Mouse (Mus musculus): Measurements from ENCODE around the gene Phf6. TPM values are rescaled to one million over a fixed set of nuclear protein-coding genes. Genes with fewer than 3 reads are reported as not detected.

The Phf6 gene
- polyA plus RNA-seq, 1 experiment from 2014 or later: 104 TPM

GRCm38 (mm10) chrX:52932161-52932560 lies 20.1 kb downstream of the Phf6 start:
- Histone ChIP-seq H3K4me3 (no peak overlapping the region), H3K9me3 (no peaks in the 10 kb centered on the region), H3K27me3 (replicated peaks; ENCODE audit: low read depth, poor library complexity, severe bottlenecking) (no peaks in the 10 kb centered on the region), H3K36me3 (replicated peaks) (peaks cover 18% of the 10 kb centered on the region), H3K4me1 (no peaks in the 10 kb centered on the region), H3K27ac (replicated peaks) (no peak overlapping the region)
- no peak for DNase-seq (ENCODE audit: low spot score)
- 85% methylated on average over 1 of the region's 1 CpGs for WGBS

- Histone ChIP-seq H3K4me3 (no peak overlapping the region), H3K36me3 (replicated peaks) (peaks cover 33% of the 10 kb centered on the region), H3K27me3 (replicated peaks; ENCODE audit: low read depth, poor library complexity, severe bottlenecking) (no peaks in the 10 kb centered on the region), H3K9me3 (no peaks in the 10 kb centered on the region), H3K4me1 (no peaks in the 10 kb centered on the region), H3K27ac (replicated peaks) (no peak overlapping the region)
- no peak for DNase-seq (ENCODE audit: low spot score)
- 74% methylated on average over 2 of the region's 2 CpGs for WGBS
These were observed 22.4 kb downstream of the Phf6 start for GRCm38 (mm10) chrX:52934496-52934895.

GRCm38 (mm10) chrX:52945509-52945908 lies 33.4 kb downstream of the Phf6 start:
- H3K4me3 ChIP-seq: no peak overlapping the region
- no peak for DNase-seq (ENCODE audit: low spot score)
- H3K27me3 ChIP-seq (replicated peaks; ENCODE audit: low read depth, poor library complexity, severe bottlenecking): no peaks in the 10 kb centered on the region
- H3K27ac ChIP-seq (replicated peaks): no peak overlapping the region
- 93% methylated on average over 5 of the region's 5 CpGs for WGBS
- H3K4me1 ChIP-seq: no peaks in the 10 kb centered on the region
- H3K9me3 ChIP-seq: no peaks in the 10 kb centered on the region
- peaks cover 79% of the 10 kb centered on the region for H3K36me3 ChIP-seq (replicated peaks)

GRCm38 (mm10) chrX:52949713-52950112 lies 37.6 kb downstream of the Phf6 start:
- no peaks in the 10 kb centered on the region for H3K4me1 ChIP-seq
- no peak overlapping the region for H3K27ac ChIP-seq (replicated peaks)
- H3K4me3 ChIP-seq: no peak overlapping the region
- 64% methylated on average over 2 of the region's 2 CpGs for WGBS
- peaks cover 90% of the 10 kb centered on the region for H3K36me3 ChIP-seq (replicated peaks)
- no peak for DNase-seq (ENCODE audit: low spot score)
- H3K9me3 ChIP-seq: no peaks in the 10 kb centered on the region
- H3K27me3 ChIP-seq (replicated peaks; ENCODE audit: low read depth, poor library complexity, severe bottlenecking): no peaks in the 10 kb centered on the region

GRCm38 (mm10) chrX:52956942-52957341 lies 44.9 kb downstream of the Phf6 start:
- WGBS: 90% methylated on average over 4 of the region's 4 CpGs
- Histone ChIP-seq H3K9me3 (no peaks in the 10 kb centered on the region), H3K27ac (replicated peaks) (no peak overlapping the region), H3K27me3 (replicated peaks; ENCODE audit: low read depth, poor library complexity, severe bottlenecking) (no peaks in the 10 kb centered on the region), H3K4me1 (no peaks in the 10 kb centered on the region), H3K4me3 (no peak overlapping the region), H3K36me3 (replicated peaks) (peaks cover 37% of the 10 kb centered on the region)
- no peak for DNase-seq (ENCODE audit: low spot score)

GRCm38 (mm10) chrX:52961559-52962110 lies 49.6 kb downstream of the Phf6 start:
- no peak overlapping the region for H3K4me3 ChIP-seq
- no peaks in the 10 kb centered on the region for H3K9me3 ChIP-seq
- H3K27me3 ChIP-seq (replicated peaks; ENCODE audit: low read depth, poor library complexity, severe bottlenecking): no peaks in the 10 kb centered on the region
- no peak overlapping the region for H3K27ac ChIP-seq (replicated peaks)
- 76% methylated on average over 5 of the region's 5 CpGs for WGBS
- H3K36me3 ChIP-seq (replicated peaks): no peaks in the 10 kb centered on the region
- no peaks in the 10 kb centered on the region for H3K4me1 ChIP-seq
- DNase-seq (ENCODE audit: low spot score): peak; percentile 8

GRCm38 (mm10) chrX:52965149-52965548 lies 53.1 kb downstream of the Phf6 start:
- Histone ChIP-seq H3K4me1 (no peaks in the 10 kb centered on the region), H3K27me3 (replicated peaks; ENCODE audit: low read depth, poor library complexity, severe bottlenecking) (no peaks in the 10 kb centered on the region), H3K9me3 (no peaks in the 10 kb centered on the region), H3K27ac (replicated peaks) (no peak overlapping the region), H3K4me3 (no peak overlapping the region), H3K36me3 (replicated peaks) (no peaks in the 10 kb centered on the region)
- WGBS: 89% methylated on average over 2 of the region's 2 CpGs
- DNase-seq (ENCODE audit: low spot score): no peak

- Histone ChIP-seq H3K27ac (replicated peaks) (no peak overlapping the region), H3K4me1 (no peaks in the 10 kb centered on the region), H3K27me3 (replicated peaks; ENCODE audit: low read depth, poor library complexity, severe bottlenecking) (no peaks in the 10 kb centered on the region), H3K36me3 (replicated peaks) (no peaks in the 10 kb centered on the region), H3K9me3 (no peaks in the 10 kb centered on the region), H3K4me3 (no peak overlapping the region)
- 70% methylated on average over 3 of the region's 3 CpGs for WGBS
- no peak for DNase-seq (ENCODE audit: low spot score)
These were observed 59.3 kb downstream of the Phf6 start for GRCm38 (mm10) chrX:52971211-52972006.

GRCm38 (mm10) chrX:52972129-52972528 lies 60.1 kb downstream of the Phf6 start:
- no peaks in the 10 kb centered on the region for H3K27me3 ChIP-seq (replicated peaks; ENCODE audit: low read depth, poor library complexity, severe bottlenecking)
- H3K9me3 ChIP-seq: no peaks in the 10 kb centered on the region
- DNase-seq (ENCODE audit: low spot score): no peak
- H3K27ac ChIP-seq (replicated peaks): no peak overlapping the region
- no peaks in the 10 kb centered on the region for H3K4me1 ChIP-seq
- no peaks in the 10 kb centered on the region for H3K36me3 ChIP-seq (replicated peaks)
- H3K4me3 ChIP-seq: no peak overlapping the region
- 67% methylated on average over 1 of the region's 1 CpGs for WGBS

GRCm38 (mm10) chrX:52972680-52973079 lies 60.6 kb downstream of the Phf6 start:
- no peaks in the 10 kb centered on the region for H3K36me3 ChIP-seq (replicated peaks)
- 87% methylated on average over 1 of the region's 1 CpGs for WGBS
- no peak overlapping the region for H3K4me3 ChIP-seq
- no peak for DNase-seq (ENCODE audit: low spot score)
- no peaks in the 10 kb centered on the region for H3K27me3 ChIP-seq (replicated peaks; ENCODE audit: low read depth, poor library complexity, severe bottlenecking)
- no peak overlapping the region for H3K27ac ChIP-seq (replicated peaks)
- no peaks in the 10 kb centered on the region for H3K4me1 ChIP-seq
- no peaks in the 10 kb centered on the region for H3K9me3 ChIP-seq

- Histone ChIP-seq H3K9me3 (no peaks in the 10 kb centered on the region), H3K36me3 (replicated peaks) (no peaks in the 10 kb centered on the region), H3K27me3 (replicated peaks; ENCODE audit: low read depth, poor library complexity, severe bottlenecking) (no peaks in the 10 kb centered on the region), H3K27ac (replicated peaks) (no peak overlapping the region), H3K4me3 (no peak overlapping the region), H3K4me1 (no peaks in the 10 kb centered on the region)
- DNase-seq (ENCODE audit: low spot score): no peak
- WGBS: 57% methylated on average over 1 of the region's 1 CpGs
These were observed 66.5 kb downstream of the Phf6 start for GRCm38 (mm10) chrX:52978576-52978975.

GRCm38 (mm10) chrX:52981378-52981777 lies 69.3 kb downstream of the Phf6 start:
- 78% methylated on average over 3 of the region's 3 CpGs for WGBS
- H3K27me3 ChIP-seq (replicated peaks; ENCODE audit: low read depth, poor library complexity, severe bottlenecking): no peaks in the 10 kb centered on the region
- no peaks in the 10 kb centered on the region for H3K4me1 ChIP-seq
- no peak overlapping the region for H3K27ac ChIP-seq (replicated peaks)
- no peaks in the 10 kb centered on the region for H3K9me3 ChIP-seq
- no peak for DNase-seq (ENCODE audit: low spot score)
- no peak overlapping the region for H3K4me3 ChIP-seq
- no peaks in the 10 kb centered on the region for H3K36me3 ChIP-seq (replicated peaks)

Measured in embryonic facial prominence, embryonic 10.5 days (tissue).